In the genomic region with DNA sequence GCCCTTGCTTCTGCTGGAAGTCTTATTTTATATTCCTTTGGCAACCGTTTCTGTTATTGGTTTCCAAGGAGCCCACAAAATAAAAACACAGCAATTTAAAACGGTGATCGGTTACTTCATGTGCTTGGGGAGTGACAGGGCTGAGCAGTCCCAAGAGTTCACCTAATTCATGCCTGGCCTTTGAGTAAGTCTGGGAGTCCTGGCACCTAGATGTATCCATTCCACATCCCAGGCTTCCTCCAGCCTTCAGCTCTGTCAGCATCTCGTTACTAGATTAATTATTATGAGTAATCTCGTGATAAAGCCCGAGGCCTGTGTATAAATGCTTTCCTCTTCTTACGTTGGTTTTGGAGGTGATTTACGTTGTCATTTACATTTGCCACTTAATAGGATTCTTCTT, we compare ENCODE assay signal across 19 mouse cellular contexts.
"Had no signal": no experiment of that assay in that cellular context is flagged by ENCODE, and none has a peak within 500 bp of the region (broad histone marks: within the 10 kb centered on the region; RNA-seq: fewer than 3 reads in every experiment).

No protein-coding gene starts in this region.

- H3K4me2 ChIP-seq: liver, embryonic 15.5 days; lung, embryonic 15.5 days; midbrain, embryonic 11.5 days; midbrain, embryonic 13.5 days; midbrain, embryonic 15.5 days; neural tube, embryonic 12.5 days; stomach, embryonic 15.5 days had no signal

- H3K27ac ChIP-seq: liver, embryonic 15.5 days; lung, embryonic 15.5 days; macrophage; midbrain, embryonic 13.5 days; midbrain, embryonic 15.5 days; neural tube, embryonic 12.5 days; stomach, embryonic 15.5 days had no signal

- H3K9ac ChIP-seq: liver, embryonic 15.5 days; liver, postnatal 0 days; lung, embryonic 15.5 days; midbrain, embryonic 13.5 days; midbrain, embryonic 15.5 days; neural tube, embryonic 12.5 days; stomach, embryonic 15.5 days had no signal

- H3K27me3 ChIP-seq: liver, embryonic 15.5 days; lung, embryonic 15.5 days; megakaryocyte, embryonic 14.5 days; midbrain, embryonic 13.5 days; midbrain, embryonic 15.5 days; neural tube, embryonic 12.5 days; stomach, embryonic 15.5 days had no signal

- H3K4me3 ChIP-seq: liver, embryonic 15.5 days; lung, embryonic 15.5 days; megakaryocyte, embryonic 14.5 days; midbrain, embryonic 13.5 days; midbrain, embryonic 15.5 days; neural tube, embryonic 12.5 days; stomach, embryonic 15.5 days had no signal

- DNase-seq: liver, postnatal 0 days; lung, adult 2 months; lung, postnatal 14 days; lung, postnatal 36 days; right cerebral cortex, postnatal 25 days; right cerebral cortex, postnatal 4 days; thymus, adult 2 months; thymus, postnatal 25 days; thymus, postnatal 4 days had no signal

- H3K36me3 ChIP-seq: liver, embryonic 15.5 days; lung, embryonic 15.5 days; midbrain, embryonic 13.5 days; midbrain, embryonic 15.5 days; neural tube, embryonic 12.5 days; stomach, embryonic 15.5 days had no signal

- ATAC-seq: liver, postnatal 0 days; lung, postnatal 0 days; midbrain, embryonic 13.5 days; midbrain, embryonic 15.5 days had no signal

- H3K4me1 ChIP-seq: liver, embryonic 15.5 days; lung, embryonic 15.5 days; megakaryocyte, embryonic 14.5 days; midbrain, embryonic 13.5 days; midbrain, embryonic 15.5 days; neural tube, embryonic 12.5 days; stomach, embryonic 15.5 days had no signal

- H3K9me3 ChIP-seq: liver, embryonic 15.5 days; lung, embryonic 15.5 days; megakaryocyte, embryonic 14.5 days; midbrain, embryonic 13.5 days; midbrain, embryonic 15.5 days; neural tube, embryonic 12.5 days; stomach, embryonic 15.5 days had no signal
